Mouse (Mus musculus) CD8-positive naive resting alpha-beta T cell, adult 2 months (primary cell): ENCODE results near the gene Dclre1b.

ENCODE experiments used
- DNase-seq, 2 experiments: peaks; one replicate each; pipeline ENCODE4 v3.0.0; 2022; ENCODE audit warnings: low read depth in 2 of 2, low spot score in 2 of 2

Dclre1b gene

GRCm38 (mm10) chr3:103777940-103778339, 31.3 kb downstream of the Dclre1b start:
- no peak for DNase-seq

DNA sequence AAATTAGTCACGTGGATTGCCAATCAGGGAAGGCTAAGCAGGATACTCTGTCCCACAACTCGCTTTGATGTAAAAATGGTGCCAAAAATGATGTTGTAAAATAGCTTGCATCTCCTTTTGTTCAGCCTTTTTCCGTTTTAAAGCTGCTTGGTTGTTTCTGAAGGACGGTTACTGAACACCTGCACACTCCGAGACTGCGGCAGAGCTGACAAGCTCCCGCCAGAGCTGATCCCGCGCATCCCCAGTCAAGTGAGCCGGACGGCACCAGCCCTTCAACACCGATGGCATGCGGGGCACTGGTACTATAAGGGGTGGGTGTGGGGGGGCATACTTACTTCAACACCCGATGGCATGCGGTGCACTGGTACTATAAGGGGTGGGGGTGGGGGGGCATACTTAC, 35.2 kb downstream of the Dclre1b start:
- DNase-seq, result no peak

GRCm38 (mm10) chr3:103773508-103773907, 35.7 kb downstream of the Dclre1b start:
- DNase-seq, result no peak

DNA sequence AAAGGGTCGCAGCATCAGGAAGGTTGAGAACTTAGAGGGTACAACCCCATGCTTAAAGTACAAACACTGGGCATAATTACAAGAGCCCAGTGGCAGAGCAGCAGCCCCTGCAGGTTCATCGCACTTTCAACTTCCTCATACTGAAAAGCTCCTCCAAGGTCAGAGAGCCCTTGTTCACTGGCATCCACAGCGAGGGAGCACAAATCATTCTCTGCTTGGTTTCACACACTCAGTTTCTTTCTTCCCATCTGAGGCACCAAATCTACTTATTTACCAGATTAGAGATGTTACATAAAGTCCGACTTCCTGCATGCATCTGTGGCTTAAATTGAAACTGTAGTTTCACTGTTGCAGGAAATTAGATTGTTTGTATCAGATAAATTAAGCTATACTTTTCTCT, 36.4 kb downstream of the Dclre1b start:
- DNase-seq, result peak in 1 of 2 experiments; percentile 15

DNA sequence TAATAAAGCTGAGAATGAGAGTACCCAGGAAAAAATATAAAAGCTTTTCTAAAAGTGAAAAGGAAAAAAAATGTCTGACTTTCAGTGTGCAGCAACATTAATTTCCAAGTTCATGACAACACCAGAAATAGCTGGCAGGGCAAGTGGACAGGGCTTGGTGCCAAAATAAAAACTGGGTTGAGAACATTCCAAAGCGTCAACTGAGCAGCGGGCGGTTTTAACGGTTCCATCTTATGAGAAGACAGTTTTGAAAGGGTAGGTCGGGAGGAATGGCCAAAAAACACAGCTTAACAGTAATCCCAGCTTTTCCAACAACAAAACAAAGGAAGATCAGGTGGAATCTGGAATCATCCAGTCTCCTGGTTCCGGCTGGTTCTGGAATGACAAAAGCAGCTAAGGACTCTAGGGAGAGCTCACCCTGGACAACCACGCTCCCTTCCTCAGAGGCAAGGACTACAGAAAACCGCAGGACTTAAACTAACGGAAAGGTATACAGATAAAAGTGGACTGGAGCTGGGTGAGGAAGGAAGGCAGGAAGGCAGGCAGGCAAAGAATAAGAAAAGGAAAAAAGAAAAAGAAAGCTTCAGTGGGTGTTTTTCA, 37.6 kb downstream of the Dclre1b start:
- DNase-seq, result no peak

- DNase-seq, result no peak
These were observed 42.5 kb downstream of the Dclre1b start for GRCm38 (mm10) chr3:103766789-103767188.

DNA sequence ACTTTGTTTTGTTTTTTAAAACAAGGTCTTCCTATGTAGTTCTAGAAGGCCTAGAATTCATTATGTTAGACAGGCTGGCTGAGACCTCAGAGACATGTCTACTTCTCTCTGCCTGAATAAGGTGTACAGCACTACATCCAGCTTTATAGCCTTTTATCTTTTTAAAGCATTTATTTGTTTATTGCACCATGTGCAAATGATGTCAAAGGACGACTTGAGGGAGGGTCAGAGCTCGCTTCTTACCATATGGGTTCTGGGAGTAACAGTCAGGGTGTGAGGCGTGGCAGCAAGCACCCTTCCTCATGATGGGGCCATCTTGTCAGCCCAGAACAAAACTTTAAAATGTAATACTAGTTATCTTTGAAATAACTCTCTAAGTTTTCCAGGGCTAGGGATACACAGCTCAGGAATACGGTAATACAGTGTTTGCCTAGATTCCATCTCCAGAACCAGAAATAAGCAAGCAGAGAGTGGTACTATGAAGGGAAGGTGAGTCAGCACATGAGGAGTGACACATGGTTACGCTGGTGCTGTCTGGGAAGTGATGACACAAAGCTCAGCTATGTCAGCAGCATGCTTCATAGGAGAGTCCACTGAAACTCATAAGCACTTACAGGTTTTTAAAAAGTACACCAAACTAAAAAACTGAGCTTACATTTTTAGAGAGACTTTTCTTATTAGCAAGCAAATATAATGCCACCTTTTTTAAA, 49.8 kb downstream of the Dclre1b start:
- DNase-seq, result no peak

- DNase-seq, result no peak
These were observed 50.8 kb downstream of the Dclre1b start for GRCm38 (mm10) chr3:103758456-103758855.

GRCm38 (mm10) chr3:103756920-103757319, 52.3 kb downstream of the Dclre1b start:
- no peak for DNase-seq

DNA sequence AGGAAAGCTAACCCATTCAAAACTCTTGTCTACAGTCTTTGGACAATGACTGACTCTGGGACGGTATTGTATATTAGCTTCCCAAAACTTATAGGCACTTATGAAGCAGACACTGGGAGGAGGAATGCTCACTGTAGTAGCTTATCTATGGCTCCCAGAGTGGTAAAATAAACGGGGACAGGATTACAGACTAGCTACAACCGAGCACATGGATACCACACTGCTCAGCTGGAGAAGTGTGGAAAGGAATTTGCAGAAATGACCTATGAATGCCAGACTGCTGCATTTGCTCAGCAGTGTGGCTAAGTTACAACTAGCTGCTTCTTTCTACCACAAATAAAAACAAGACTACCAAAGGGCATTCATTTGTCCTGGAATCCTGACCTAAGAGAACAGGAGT, 53.9 kb downstream of the Dclre1b start:
- no peak for DNase-seq

- DNase-seq, result no peak
These were observed 57.7 kb downstream of the Dclre1b start for GRCm38 (mm10) chr3:103751558-103751957.
